ENCODE assay signal across 16 mouse cellular contexts in the genomic region with DNA sequence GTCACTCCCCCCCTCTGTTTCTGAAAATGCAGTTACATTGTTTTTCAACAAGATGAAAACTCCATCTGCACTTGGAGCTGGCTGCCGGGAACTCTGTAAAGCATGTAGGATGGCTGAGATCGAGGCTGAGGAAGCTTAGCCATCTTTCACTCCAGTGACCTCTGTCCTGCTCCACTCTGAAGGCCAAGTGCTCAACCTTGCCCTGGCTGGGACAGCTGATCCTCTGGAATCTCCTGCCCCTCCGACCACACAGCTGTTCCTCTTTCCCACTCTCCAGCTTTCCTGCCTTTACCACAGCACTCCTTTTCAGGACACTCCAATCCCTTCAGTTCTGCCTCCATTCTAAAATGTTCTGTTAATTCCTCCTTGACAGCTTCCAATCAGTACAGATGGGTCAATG.
"Had no signal": no experiment of that assay in that cellular context is flagged by ENCODE, and none has a peak within 500 bp of the region (broad histone marks: within the 10 kb centered on the region; RNA-seq: fewer than 3 reads in every experiment).

No protein-coding gene starts in this region.

- H3K4me2 ChIP-seq: liver, embryonic 11.5 days; liver, embryonic 15.5 days; lung, embryonic 14.5 days; midbrain, embryonic 11.5 days; midbrain, embryonic 15.5 days; neural tube, embryonic 13.5 days; stomach, embryonic 15.5 days had no signal

- ATAC-seq: hindbrain, embryonic 16.5 days; inflammation-experienced regulatory T-cells, adult 6 months; intestine, postnatal 0 days; midbrain, embryonic 15.5 days had no signal

- H3K27ac ChIP-seq: layer of hippocampus, adult 2 months; limb, embryonic 10.5 days; liver, embryonic 15.5 days; macrophage; midbrain, embryonic 15.5 days; neural tube, embryonic 13.5 days; stomach, embryonic 15.5 days had no signal

- DNase-seq: lung, embryonic 14.5 days; right cerebral cortex, postnatal 14 days; thymus, postnatal 36 days had no signal

- H3K4me3 ChIP-seq: layer of hippocampus, adult 2 months; limb, embryonic 10.5 days; liver, embryonic 15.5 days; megakaryocyte, embryonic 14.5 days; midbrain, embryonic 15.5 days; neural tube, embryonic 13.5 days; stomach, embryonic 15.5 days had no signal

- H3K9me3 ChIP-seq: limb, embryonic 10.5 days; liver, embryonic 15.5 days; megakaryocyte, embryonic 14.5 days; midbrain, embryonic 15.5 days; neural tube, embryonic 13.5 days; stomach, embryonic 15.5 days had no signal

- H3K9ac ChIP-seq: liver, embryonic 15.5 days; lung, embryonic 14.5 days; midbrain, embryonic 15.5 days; neural tube, embryonic 13.5 days; stomach, embryonic 15.5 days had no signal

- H3K36me3 ChIP-seq: limb, embryonic 10.5 days; liver, embryonic 15.5 days; midbrain, embryonic 15.5 days; neural tube, embryonic 13.5 days; stomach, embryonic 15.5 days had no signal

- H3K4me1 ChIP-seq: liver, embryonic 15.5 days; megakaryocyte, embryonic 14.5 days; midbrain, embryonic 15.5 days; neural tube, embryonic 13.5 days; stomach, embryonic 15.5 days had no signal

- H3K27me3 ChIP-seq: liver, embryonic 15.5 days; midbrain, embryonic 15.5 days; neural tube, embryonic 13.5 days; stomach, embryonic 15.5 days had no signal
